Mouse (Mus musculus) bone marrow, adult 2 months (tissue): ENCODE data around the gene BC025446. TPM values are rescaled to one million over a fixed set of nuclear protein-coding genes. Genes with fewer than 3 reads are reported as not detected.
"Not testable (repeated sequence)": the region's sequence is repeated elsewhere in the genome, so short reads cannot be mapped to it uniquely, and the experiment has no call there.

Experiments
- H3K27ac ChIP-seq: fragments of 200-500 bp; 2 replicates; pipeline ENCODE4 v1.5.1; 2012; ENCODE audit warnings: low read depth, mild to moderate bottlenecking, control low read depth, inconsistent platforms, low read length; ENCODE audit not compliant: control insufficient read depth, poor library complexity, insufficient read depth
- H3K4me1 ChIP-seq: fragments of 200-500 bp; 2 replicates; pipeline ENCODE4 v1.6.1; 2011; ENCODE audit warnings: low read length; ENCODE audit not compliant: control insufficient read depth, insufficient read depth
- H3K4me3 ChIP-seq: fragments of 200-500 bp; replicated peaks from 2 replicates; pipeline ENCODE3; 2011; ENCODE audit warnings: mild to moderate bottlenecking, low read depth, low read length, control low read depth; ENCODE audit not compliant: control insufficient read depth
- CTCF ChIP-seq: fragments of 200-500 bp; IDR thresholded peaks from 2 replicates; pipeline ENCODE4 v1.5.1; 2011; ENCODE audit warnings: low read length, control low read depth; ENCODE audit not compliant: control insufficient read depth, insufficient read depth
- POLR2A ChIP-seq: fragments of 200-500 bp; IDR thresholded peaks from 2 replicates; pipeline ENCODE4 v1.6.1; 2011; ENCODE audit warnings: low read depth, mild to moderate bottlenecking, control low read depth, low read length, borderline replicate concordance; ENCODE audit not compliant: control insufficient read depth
- WGBS: fragments of 180-500 bp; shearing (Covaris S2); methylation state at CpG from one replicate; pipeline ENCODE4 v1.1.7; 2018; 5-methylcytosine and 5-hydroxymethylcytosine counted together
- polyA plus RNA-seq: library from polyadenylated mRNA; stranded (reverse); fragments of >200 nt; gene quantifications from 2 replicates; pipeline ENCODE4 v1.2.4, GENCODE M21; 2011; ENCODE audit warnings: low replicate concordance; ENCODE audit not compliant: missing spikeins, insufficient read depth, insufficient read length

Gene BC025446
- polyA plus RNA-seq: 2.4 TPM in 1 of 2 replicates, not detected in the other

DNA sequence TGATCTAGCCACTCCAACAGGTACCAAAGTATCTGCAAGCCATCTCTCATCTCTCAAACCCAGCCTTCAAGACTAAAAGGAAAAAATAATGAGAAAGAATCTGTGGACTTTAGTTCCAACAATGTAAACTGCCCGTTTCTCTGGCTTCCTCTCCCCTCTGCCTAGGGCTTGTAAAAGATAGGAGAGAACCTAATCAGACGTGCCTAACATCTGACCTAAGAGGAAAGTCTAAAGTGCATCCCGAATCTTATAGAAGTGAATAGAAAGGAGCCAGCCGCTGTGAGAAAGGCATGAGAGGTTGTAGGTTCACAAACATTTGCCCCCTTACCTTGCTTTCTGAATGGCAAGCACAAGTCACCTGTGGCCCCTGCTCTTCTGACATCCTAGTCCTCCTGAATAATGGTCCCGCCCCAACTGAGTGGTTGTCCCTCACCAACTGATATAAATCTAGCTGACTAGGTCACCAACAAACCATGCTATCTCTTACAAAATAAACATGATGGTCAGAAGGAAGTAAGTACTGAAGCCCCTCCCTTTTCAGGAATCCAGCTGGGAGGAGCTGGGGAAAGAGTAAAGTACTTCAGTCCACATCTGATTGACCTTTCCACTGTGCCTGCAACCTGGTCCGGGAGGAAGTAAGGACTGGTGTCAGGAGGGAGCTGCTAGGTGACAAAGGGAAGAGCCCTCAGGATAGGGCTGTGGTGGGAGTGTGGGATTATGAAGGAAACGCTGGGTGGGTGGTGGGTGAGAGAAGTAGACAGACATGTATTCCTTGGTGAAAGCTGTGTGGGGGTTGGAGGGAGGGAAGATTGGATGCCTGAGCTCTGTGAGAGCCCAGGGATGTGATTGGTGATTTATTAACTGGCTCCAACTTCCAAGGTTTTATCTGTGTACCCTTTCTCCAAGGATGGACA, at the start of gene BC025446:
Gene BC025446, plus strand, starts transcription at position 599 of the 914 bp plus-strand sequence.
- no peak within 1 kb of the TSS for H3K4me3 ChIP-seq
- 66% methylated on average over 7 of the region's 7 CpGs for WGBS
- no peaks in the 10 kb centered on the region for H3K4me1 ChIP-seq
- no peak within 1 kb of the TSS for H3K27ac ChIP-seq
- TF ChIP-seq POLR2A (no peak), CTCF (no peak)

DNA sequence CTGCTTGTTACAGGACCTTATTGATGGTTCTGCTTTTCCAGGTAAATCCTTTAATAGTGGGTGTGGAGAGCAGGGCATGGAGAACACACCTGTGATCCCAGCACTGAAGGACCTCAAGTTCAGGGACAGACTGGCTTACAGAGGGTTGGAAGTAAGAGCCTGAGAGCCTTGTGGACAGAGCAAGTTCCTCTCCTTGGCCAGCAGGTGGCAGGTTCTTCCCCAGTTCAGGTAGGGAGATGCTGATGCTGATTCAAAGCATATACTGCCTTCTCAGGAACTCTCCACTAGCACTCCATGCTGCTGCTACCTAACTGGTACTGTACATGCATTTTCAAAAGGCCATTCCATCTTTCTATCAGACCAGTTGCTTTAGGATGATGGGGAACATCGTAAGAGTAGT, 40.7 kb upstream of the BC025446 start:
- 49% methylated on average over 1 of the region's 1 CpGs for WGBS
- Histone ChIP-seq H3K4me3 (no peak overlapping the region), H3K27ac (no peak overlapping the region), H3K4me1 (no peaks in the 10 kb centered on the region)
- TF ChIP-seq POLR2A: no peak
- TF ChIP-seq CTCF: peak; percentile 87

DNA sequence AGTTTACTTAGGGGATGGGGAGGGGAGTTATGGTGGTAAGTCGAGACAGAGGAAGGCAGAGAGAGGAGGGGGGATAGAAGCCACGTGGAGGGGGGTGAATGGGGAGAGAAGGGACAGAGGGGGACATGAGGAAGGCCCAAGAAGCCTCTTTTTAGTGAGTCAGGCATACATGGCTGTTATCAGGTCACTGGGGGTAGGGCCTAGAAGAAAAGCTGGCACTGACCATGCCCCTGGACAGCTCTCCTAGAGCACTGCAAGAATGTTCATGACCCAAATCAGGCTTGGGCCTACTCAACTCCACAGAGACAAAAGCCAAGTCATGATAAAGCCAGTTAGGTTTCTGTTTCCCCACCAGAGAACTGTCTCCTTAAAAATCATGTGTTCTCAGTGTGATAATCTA, 29.9 kb upstream of the BC025446 start:
- TF ChIP-seq POLR2A (no peak), CTCF (no peak)
- H3K4me3 ChIP-seq: no peak overlapping the region
- H3K27ac ChIP-seq: no peak overlapping the region
- WGBS: 20% methylated on average over 2 of the region's 2 CpGs
- H3K4me1 ChIP-seq: no peaks in the 10 kb centered on the region

DNA sequence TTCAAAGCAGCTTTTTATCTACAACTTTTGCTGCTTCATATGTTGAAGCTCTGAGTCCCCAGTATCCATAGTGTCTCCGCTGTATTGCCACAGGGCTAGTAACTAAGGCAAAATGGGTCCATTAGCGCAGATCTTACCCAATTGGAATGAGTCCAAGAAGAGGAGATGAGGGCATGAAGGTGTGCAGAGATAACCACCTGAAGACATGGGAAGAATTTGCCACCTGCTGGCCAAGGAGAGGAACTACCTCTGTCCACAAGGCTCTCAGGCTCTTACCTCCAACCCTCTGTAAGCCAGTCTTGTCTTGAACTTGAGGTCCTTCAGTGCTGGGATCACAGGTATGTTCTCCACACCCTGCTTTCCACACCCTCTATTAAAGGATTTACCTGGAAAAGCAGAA, 27.1 kb upstream of the BC025446 start:
- WGBS: 55% methylated on average over 2 of the region's 2 CpGs
- Histone ChIP-seq H3K4me3 (no peak overlapping the region), H3K27ac (no peak overlapping the region), H3K4me1 (no peaks in the 10 kb centered on the region; the same call in 1 of the 2 replicates)
- TF ChIP-seq CTCF: peak; percentile 61
- no peak for TF ChIP-seq POLR2A

DNA sequence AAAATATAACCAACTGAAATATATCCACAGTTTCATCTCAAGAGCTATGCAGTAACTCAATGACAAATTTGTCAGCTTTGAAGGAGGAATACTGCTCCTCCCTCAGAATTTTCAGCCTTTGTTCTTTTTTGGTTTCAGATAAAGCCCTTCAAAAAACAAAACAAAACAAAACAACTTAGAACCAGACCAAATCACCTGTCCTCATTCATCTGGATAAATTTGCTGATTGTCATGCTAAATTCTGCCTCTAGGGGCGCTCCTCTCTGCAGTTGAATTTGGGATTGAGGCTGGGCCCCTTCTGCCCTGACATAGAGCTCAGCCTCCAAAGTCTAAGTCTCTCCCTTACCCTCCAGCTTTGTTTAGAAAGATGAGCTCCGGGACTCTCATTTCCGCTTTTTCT, 25.6 kb upstream of the BC025446 start:
- not testable (repeated sequence) for H3K4me3 ChIP-seq, H3K27ac ChIP-seq, H3K4me1 ChIP-seq
- 40% methylated on average over 2 of the region's 3 CpGs for WGBS

DNA sequence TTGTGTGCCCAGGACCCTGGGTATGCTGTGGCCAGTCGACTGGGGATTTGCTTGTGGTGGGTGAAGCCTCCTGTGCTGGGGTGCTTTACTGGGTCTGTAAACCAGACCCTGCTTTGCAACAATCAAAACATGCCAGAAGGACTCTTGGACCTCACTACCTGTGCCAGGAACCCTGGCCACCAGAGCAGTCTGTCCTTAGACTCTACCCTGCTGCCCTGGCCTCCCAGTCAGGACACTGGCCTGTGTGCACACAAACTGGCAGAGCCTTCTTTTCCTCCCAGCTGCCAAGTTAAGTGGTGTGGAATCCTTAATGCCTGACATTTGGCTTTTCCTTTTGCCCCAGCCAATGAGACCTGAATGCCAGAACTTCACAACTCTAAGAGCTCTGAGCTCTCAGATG, 655 bp downstream of the BC025446 start:
- H3K4me1 ChIP-seq: no peaks in the 10 kb centered on the region
- WGBS: 45% methylated on average over 1 of the region's 1 CpGs
- TF ChIP-seq CTCF (no peak), POLR2A (no peak)
- no peak overlapping the region for H3K27ac ChIP-seq
- no peak overlapping the region for H3K4me3 ChIP-seq

DNA sequence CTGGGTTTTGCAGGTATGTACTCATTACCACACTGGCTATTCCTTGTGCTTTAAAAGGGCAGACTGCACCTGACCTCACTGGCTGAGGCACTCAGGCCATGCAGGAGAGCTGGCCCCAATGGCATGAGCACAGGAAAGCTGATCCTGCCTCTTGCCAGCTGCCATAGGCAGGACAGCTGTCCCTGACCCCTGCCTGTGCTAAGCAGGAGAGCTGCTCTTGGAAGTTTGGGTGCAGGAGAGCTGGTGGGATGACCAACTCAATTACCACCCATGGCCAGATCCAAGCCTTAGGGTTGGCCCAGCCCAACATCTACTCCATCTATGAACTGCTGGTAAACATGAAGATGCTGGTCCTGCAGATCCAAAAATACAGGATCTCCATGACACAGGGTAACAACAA, 5.8 kb downstream of the BC025446 start:
- Histone ChIP-seq H3K4me1 (no peaks in the 10 kb centered on the region), H3K27ac (no peak overlapping the region), H3K4me3 (no peak overlapping the region)
- TF ChIP-seq CTCF: no peak
- no peak for TF ChIP-seq POLR2A

DNA sequence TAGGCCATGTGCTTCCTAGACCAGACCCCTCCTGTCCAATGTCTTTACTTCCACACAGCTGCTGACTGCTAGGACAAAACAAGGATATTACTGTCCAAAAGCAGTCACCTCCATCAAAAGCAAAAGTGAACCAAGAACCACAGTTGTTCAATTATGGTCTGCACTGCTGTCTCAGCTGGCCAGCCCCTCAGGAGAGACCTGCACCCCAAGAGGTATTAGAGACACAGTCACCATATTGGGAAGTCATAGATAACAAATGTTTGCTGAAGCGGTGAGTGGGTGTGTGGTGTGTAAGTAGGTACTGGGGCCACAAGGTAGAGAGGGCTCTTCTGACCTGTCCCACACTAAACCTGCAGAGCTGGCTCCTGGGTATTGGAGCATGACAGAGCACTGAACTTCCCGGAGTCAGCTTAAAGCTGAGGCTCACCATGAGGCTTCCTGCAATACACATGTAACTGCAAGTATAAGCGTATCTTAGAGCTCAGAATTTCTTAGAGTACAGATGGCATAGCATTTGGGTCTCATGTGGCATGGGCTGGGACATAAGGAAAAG, 21.6 kb downstream of the BC025446 start:
- no peak overlapping the region for H3K4me3 ChIP-seq
- no peak for TF ChIP-seq CTCF
- no peak for TF ChIP-seq POLR2A
- no peaks in the 10 kb centered on the region for H3K4me1 ChIP-seq
- H3K27ac ChIP-seq: no peak overlapping the region
- WGBS: 78% methylated on average over 3 of the region's 3 CpGs

DNA sequence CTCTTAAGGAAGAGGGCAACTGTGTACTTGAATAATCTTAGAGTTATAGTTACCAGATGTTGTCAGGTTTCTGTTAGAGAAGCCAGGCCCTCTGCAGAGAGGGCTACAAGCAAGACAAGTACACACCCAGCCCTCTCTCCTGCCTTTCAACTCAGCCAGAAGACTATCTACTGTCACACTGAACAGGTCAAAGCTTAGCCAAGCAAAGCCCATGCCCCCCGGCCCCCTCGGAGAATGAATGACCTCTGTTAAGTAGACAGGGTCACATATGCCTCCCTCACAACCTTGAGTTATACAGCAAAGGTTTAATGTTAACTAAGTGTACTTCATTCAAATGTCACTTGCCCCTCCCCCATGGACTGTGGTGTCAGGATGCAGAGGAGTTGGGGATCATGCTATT, 24.4 kb downstream of the BC025446 start:
- TF ChIP-seq POLR2A (no peak), CTCF (no peak)
- no peak overlapping the region for H3K4me3 ChIP-seq
- 76% methylated on average over 2 of the region's 2 CpGs for WGBS
- H3K4me1 ChIP-seq: no peaks in the 10 kb centered on the region
- H3K27ac ChIP-seq: no peak overlapping the region
